Mouse (Mus musculus) megakaryocyte, embryonic 14.5 days (primary cell): ENCODE data around the gene Ip6k2. TPM values are rescaled to one million over a fixed set of nuclear protein-coding genes. Genes with fewer than 3 reads are reported as not detected.

Source experiments
- H3K27me3 ChIP-seq: replicated peaks from 2 replicates; pipeline ENCODE3; 2012; ENCODE audit warnings: inconsistent platforms
- H3K36me3 ChIP-seq: replicated peaks from 2 replicates; pipeline ENCODE3; 2012; ENCODE audit warnings: low read length, inconsistent platforms, mixed read lengths
- H3K4me1 ChIP-seq: 2 replicates; pipeline ENCODE4 v1.6.1; 2012; ENCODE audit warnings: inconsistent platforms
- H3K4me3 ChIP-seq: replicated peaks from 2 replicates; pipeline ENCODE3; 2012; ENCODE audit warnings: moderate library complexity, mild to moderate bottlenecking, inconsistent platforms
- H3K9me3 ChIP-seq: 2 replicates; pipeline ENCODE4 v1.6.1; 2012; ENCODE audit warnings: inconsistent platforms
- FLI1 ChIP-seq: IDR thresholded peaks from 2 replicates; pipeline ENCODE4 v1.6.1; 2012; ENCODE audit warnings: low read length, inconsistent platforms, mixed read lengths
- GATA1 ChIP-seq: IDR thresholded peaks from 3 replicates; pipeline ENCODE4 v1.6.1; 2012; ENCODE audit warnings: mixed read lengths, low read length, inconsistent platforms, borderline replicate concordance
- polyA plus RNA-seq: library from polyadenylated mRNA; stranded (reverse); fragments of >175 nt; gene quantifications from 2 replicates; pipeline ENCODE4 v1.2.3, GENCODE M21; 2012; ENCODE audit warnings: low replicate concordance; ENCODE audit not compliant: insufficient read depth

Ip6k2 gene
- 19.2 and 25.5 TPM in 2 replicates for polyA plus RNA-seq

GRCm38 (mm10) chr9:108783548-108784463 is at the start of gene Ip6k2:
Gene Ip6k2 (plus strand): TSS chr9:108783796.
- Histone ChIP-seq H3K36me3 (peaks cover 24% of the 10 kb centered on the region), H3K4me3 (peak within 1 kb of the TSS; percentile 96), H3K9me3 (no peaks in the 10 kb centered on the region), H3K27me3 (peaks cover 2% of the 10 kb centered on the region), H3K4me1 (peaks cover 53% of the 10 kb centered on the region)
- TF ChIP-seq GATA1 (no peak), FLI1 (no peak; the same call in 1 of the 2 replicates)

- no peak for TF ChIP-seq GATA1
- TF ChIP-seq FLI1: no peak
- H3K4me3 ChIP-seq: no peak overlapping the region
- peaks cover 35% of the 10 kb centered on the region for H3K36me3 ChIP-seq
- no peaks in the 10 kb centered on the region for H3K27me3 ChIP-seq
- H3K9me3 ChIP-seq: no peaks in the 10 kb centered on the region
- peaks cover 16% of the 10 kb centered on the region for H3K4me1 ChIP-seq
These were observed 49.0 kb upstream of the Ip6k2 start for GRCm38 (mm10) chr9:108734626-108735025.

GRCm38 (mm10) chr9:108739239-108739638 is 44.4 kb upstream of the Ip6k2 start:
- Histone ChIP-seq H3K36me3 (peaks cover 54% of the 10 kb centered on the region), H3K9me3 (peaks cover 5% of the 10 kb centered on the region), H3K4me1 (peaks cover 11% of the 10 kb centered on the region), H3K27me3 (no peaks in the 10 kb centered on the region), H3K4me3 (no peak overlapping the region)
- TF ChIP-seq GATA1 (no peak), FLI1 (no peak)

GRCm38 (mm10) chr9:108740062-108740461 is 43.5 kb upstream of the Ip6k2 start:
- TF ChIP-seq GATA1 (no peak), FLI1 (no peak)
- Histone ChIP-seq H3K36me3 (peaks cover 52% of the 10 kb centered on the region), H3K9me3 (peaks cover 5% of the 10 kb centered on the region), H3K4me3 (no peak overlapping the region), H3K27me3 (no peaks in the 10 kb centered on the region), H3K4me1 (peaks cover 11% of the 10 kb centered on the region)

- Histone ChIP-seq H3K4me1 (peaks cover 11% of the 10 kb centered on the region), H3K9me3 (peaks cover 5% of the 10 kb centered on the region), H3K36me3 (peaks cover 59% of the 10 kb centered on the region), H3K4me3 (no peak overlapping the region), H3K27me3 (no peaks in the 10 kb centered on the region)
- TF ChIP-seq FLI1: no peak
- TF ChIP-seq GATA1: no peak
These were observed 41.5 kb upstream of the Ip6k2 start for GRCm38 (mm10) chr9:108742048-108742447.

- Histone ChIP-seq H3K9me3 (peaks cover 5% of the 10 kb centered on the region), H3K27me3 (no peaks in the 10 kb centered on the region), H3K4me1 (no peaks in the 10 kb centered on the region), H3K36me3 (peaks cover 67% of the 10 kb centered on the region), H3K4me3 (no peak overlapping the region)
- TF ChIP-seq FLI1 (no peak), GATA1 (no peak)
These were observed 36.6 kb upstream of the Ip6k2 start for GRCm38 (mm10) chr9:108746876-108747499.

- peaks cover 60% of the 10 kb centered on the region for H3K36me3 ChIP-seq
- TF ChIP-seq GATA1: no peak
- no peak for TF ChIP-seq FLI1
- no peaks in the 10 kb centered on the region for H3K4me1 ChIP-seq
- H3K27me3 ChIP-seq: no peaks in the 10 kb centered on the region
- peaks cover 5% of the 10 kb centered on the region for H3K9me3 ChIP-seq
- H3K4me3 ChIP-seq: no peak overlapping the region
These were observed 35.9 kb upstream of the Ip6k2 start for GRCm38 (mm10) chr9:108747694-108748093.

- peaks cover 51% of the 10 kb centered on the region for H3K36me3 ChIP-seq
- no peaks in the 10 kb centered on the region for H3K27me3 ChIP-seq
- no peaks in the 10 kb centered on the region for H3K9me3 ChIP-seq
- peaks cover 4% of the 10 kb centered on the region; the same call in 1 of the 2 replicates for H3K4me1 ChIP-seq
- H3K4me3 ChIP-seq: no peak overlapping the region
- TF ChIP-seq GATA1 (no peak), FLI1 (no peak)
These were observed 34.9 kb upstream of the Ip6k2 start for GRCm38 (mm10) chr9:108748600-108749183.

GRCm38 (mm10) chr9:108750616-108751015 is 33.0 kb upstream of the Ip6k2 start:
- Histone ChIP-seq H3K9me3 (no peaks in the 10 kb centered on the region), H3K36me3 (peaks cover 34% of the 10 kb centered on the region), H3K27me3 (peaks cover 13% of the 10 kb centered on the region), H3K4me1 (peaks cover 4% of the 10 kb centered on the region; the same call in 1 of the 2 replicates), H3K4me3 (no peak overlapping the region)
- TF ChIP-seq GATA1 (no peak), FLI1 (no peak)
